Mouse (Mus musculus) ZHBTc4 (cell line): ENCODE measurements around the gene Rs1.
"Not testable (repeated sequence)": the region's sequence is repeated elsewhere in the genome, so short reads cannot be mapped to it uniquely, and the experiment has no call there.

Source experiments
- DNase-seq: peaks from one replicate; pipeline ENCODE4 v3.0.0-alpha.2; 2011; ENCODE audit warnings: low read depth, low spot score

Gene Rs1

GRCm38 (mm10) chrX:160767713-160768112 is at the start of gene Rs1:
TSS of gene Rs1 (plus strand) at chrX:160768013.
- no peak for DNase-seq

GRCm38 (mm10) chrX:160735650-160736049 is 32.2 kb upstream of the Rs1 start, which contains the start of gene Ppef1:
TSS of gene Ppef1 (minus strand) at chrX:160735765.
- peak; percentile 11 for DNase-seq

- no peak for DNase-seq
Observed at GRCm38 (mm10) chrX:160745399-160745798, 22.4 kb upstream of the Rs1 start.

- no peak for DNase-seq
Observed at GRCm38 (mm10) chrX:160748653-160749052, 19.2 kb upstream of the Rs1 start.

- DNase-seq = no peak
Observed at GRCm38 (mm10) chrX:160750808-160751207, 17.0 kb upstream of the Rs1 start.

GRCm38 (mm10) chrX:160765389-160766232 is 2.2 kb upstream of the Rs1 start:
- DNase-seq = peak; percentile 81

GRCm38 (mm10) chrX:160766233-160766616 is 1.6 kb upstream of the Rs1 start:
- no peak for DNase-seq

GRCm38 (mm10) chrX:160769622-160770021 is 1.8 kb downstream of the Rs1 start:
- DNase-seq = not testable (repeated sequence)

GRCm38 (mm10) chrX:160773033-160773432 is 5.2 kb downstream of the Rs1 start:
- DNase-seq = no peak

GRCm38 (mm10) chrX:160782276-160782675 is 14.5 kb downstream of the Rs1 start:
- DNase-seq = no peak

GRCm38 (mm10) chrX:160794920-160795319 is 27.1 kb downstream of the Rs1 start:
- no peak for DNase-seq

- DNase-seq = no peak
Observed at GRCm38 (mm10) chrX:160804409-160805150, 36.8 kb downstream of the Rs1 start.

- no peak for DNase-seq
Observed at GRCm38 (mm10) chrX:160808226-160808625, 40.4 kb downstream of the Rs1 start.
